Mouse (Mus musculus) adrenal gland, adult 2 months (tissue): ENCODE data around the gene Adsl. TPM values are rescaled to one million over a fixed set of nuclear protein-coding genes. Genes with fewer than 3 reads are reported as not detected.

Source experiments
- DNase-seq: peaks from one replicate; pipeline ENCODE4 v3.0.0; 2021
- polyA plus RNA-seq: library from polyadenylated mRNA; depleted of rRNA; stranded (reverse); fragments of >200 nt; gene quantifications from 2 replicates; pipeline ENCODE4 v1.2.3, GENCODE M21; 2012
- total RNA-seq, 2 experiments: library from RNA; stranded (reverse); gene quantifications; 2 replicates each; pipeline ENCODE4 v1.2.3; 2021

Adsl gene
- total and polyA plus RNA-seq, 3 experiments, result 39.5 to 43.6 (median 42.0) TPM

GRCm38 (mm10) chr15:80939401-80939800, 8.9 kb upstream of the Adsl start:
- DNase-seq, result no peak

GRCm38 (mm10) chr15:80941468-80942040, 6.7 kb upstream of the Adsl start:
- DNase-seq, result no peak

DNA sequence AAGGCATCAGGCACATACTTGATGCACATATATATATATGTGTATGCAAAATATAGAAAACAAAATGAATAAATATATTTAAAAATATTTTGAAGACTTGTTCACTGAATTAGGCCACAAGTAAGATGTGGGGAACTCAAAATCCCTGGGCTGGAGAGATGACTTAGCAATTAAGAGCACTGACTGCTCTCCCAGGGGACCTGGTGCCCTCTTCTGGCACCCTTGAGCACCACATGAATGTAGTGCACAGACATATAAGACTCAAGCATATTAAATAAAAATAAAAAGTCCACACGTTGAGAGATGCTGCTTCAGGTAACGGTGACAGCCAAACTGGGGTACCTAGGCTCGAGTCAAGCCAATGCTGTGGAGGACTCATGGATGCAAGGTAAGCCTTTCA, 2.4 kb upstream of the Adsl start:
- peak; percentile 38 for DNase-seq

- no peak for DNase-seq
Observed at GRCm38 (mm10) chr15:80949431-80949830, 1.1 kb downstream of the Adsl start.

GRCm38 (mm10) chr15:80950055-80950454, 1.8 kb downstream of the Adsl start:
- DNase-seq, result no peak

DNA sequence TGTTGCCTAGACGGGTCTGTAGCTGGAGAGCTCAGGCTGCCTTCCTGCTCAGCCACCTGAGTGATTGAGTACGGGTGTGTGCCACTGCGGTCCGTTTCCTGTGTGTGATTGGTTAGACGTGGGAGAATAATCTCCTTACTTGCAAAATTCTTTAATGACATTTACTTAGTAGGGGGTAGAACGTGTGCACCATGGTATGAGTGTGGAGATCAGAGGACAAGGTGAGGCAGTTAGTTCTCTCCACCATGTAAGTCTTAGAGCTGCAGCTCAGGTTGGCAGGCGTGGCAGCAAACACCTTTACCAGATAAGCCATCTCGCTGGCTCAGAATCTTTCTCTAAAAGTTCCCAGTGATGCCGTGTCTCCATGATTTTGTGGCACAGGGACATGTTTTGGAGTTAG, 5.7 kb downstream of the Adsl start:
- DNase-seq, result no peak

DNA sequence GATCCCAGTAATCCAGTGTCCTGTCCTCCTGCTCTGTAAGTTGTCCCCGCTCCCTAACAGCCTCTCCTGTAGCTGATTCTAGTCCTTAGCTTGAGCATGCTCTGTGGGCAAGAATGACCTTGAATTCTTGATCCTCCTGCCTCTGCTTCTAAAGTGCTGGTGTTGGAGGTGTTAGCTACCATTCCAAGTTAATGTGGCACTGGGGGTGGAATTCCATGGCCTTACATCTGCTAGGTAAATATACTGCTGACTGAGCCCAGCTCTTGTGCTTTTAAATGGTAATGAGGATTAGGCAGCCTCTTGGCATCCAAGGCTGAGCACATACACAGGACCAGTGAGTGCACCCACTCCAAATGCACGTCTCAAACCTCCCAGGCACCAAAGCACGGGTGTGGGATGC, 6.6 kb downstream of the Adsl start:
- DNase-seq, result no peak

GRCm38 (mm10) chr15:80955836-80956438, 7.6 kb downstream of the Adsl start:
- DNase-seq, result no peak

GRCm38 (mm10) chr15:80969371-80969770, 21.1 kb downstream of the Adsl start:
- DNase-seq, result no peak

- DNase-seq, result no peak
Observed at GRCm38 (mm10) chr15:80974311-80974710, 26.0 kb downstream of the Adsl start.

DNA sequence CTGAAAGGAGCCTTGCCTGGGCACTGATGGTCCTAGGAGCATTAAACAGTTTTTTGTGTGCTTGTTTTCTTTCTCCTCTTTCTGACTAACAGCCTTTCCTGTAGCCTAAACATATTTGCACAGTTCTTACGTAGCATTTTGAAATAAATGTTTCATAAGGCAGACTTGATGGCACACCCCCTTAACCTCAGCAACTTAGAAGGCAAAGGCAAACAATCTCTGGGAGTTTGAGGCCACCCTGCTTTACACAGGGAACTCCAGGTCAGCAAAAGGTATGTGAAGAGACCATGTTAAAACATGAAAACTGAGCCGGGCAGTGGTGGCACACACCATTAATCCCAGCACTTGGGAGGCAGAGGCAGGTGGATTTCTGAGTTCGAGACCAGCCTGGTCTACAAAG, 27.4 kb downstream of the Adsl start:
- DNase-seq, result no peak

DNA sequence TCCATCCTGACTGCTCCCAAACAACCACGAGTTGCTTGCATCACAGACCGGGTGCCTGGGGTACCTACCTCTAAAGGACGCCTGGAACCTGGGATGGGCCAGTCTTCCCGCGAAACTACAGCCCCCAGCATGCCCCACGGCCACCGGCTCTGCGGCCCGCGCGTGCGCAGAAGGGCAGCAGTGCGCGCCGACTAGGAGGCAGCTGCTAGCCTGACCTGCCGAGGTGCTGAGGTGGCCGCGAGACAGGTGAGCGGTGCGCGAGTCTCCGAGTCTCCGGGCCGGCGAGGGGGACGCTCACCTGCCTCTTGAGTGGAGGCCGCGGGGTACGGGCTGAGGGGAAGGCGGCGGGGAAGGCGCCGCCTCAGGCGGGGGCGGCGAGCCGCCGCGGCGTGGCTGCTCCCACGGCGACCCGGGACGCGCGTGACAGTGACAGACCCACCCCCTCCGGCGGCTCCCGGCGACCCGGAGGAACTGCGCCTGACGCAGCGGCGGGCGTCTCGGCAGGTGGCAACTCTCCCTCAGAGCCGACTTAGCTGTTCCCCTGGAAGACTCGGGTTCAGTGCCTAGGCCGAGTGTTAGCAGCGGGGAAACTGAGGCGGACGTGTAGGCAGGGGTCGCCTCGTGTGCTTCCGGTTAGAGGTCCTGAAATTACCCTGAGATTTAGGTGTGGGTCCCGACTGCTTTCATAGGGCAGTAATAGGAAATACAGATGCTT, 29.5 kb downstream of the Adsl start, which contains the start of gene Sgsm3:
TSS of gene Sgsm3 (plus strand) at position 146 of the 715 bp plus-strand sequence.
- DNase-seq, result peak; percentile 92

DNA sequence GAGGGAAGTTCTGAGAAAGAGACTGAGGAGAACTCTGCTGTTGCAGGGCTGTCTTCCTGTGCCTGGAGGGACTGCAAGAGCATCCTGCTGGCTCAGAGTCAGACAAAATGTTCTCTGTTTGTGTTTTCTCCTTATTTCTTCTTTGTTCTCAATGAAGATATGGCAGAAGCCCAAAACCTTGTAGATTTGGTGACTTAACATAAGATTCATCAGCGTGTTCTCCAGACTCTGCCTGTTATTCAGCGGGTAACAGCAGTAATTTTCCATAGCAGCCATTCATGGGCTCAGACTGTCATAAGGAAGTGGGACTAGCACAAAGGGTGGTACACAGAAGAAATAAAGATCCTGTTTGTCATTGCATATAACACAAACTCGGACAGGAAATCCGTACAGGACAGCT, 31.3 kb downstream of the Adsl start:
- DNase-seq, result no peak

DNA sequence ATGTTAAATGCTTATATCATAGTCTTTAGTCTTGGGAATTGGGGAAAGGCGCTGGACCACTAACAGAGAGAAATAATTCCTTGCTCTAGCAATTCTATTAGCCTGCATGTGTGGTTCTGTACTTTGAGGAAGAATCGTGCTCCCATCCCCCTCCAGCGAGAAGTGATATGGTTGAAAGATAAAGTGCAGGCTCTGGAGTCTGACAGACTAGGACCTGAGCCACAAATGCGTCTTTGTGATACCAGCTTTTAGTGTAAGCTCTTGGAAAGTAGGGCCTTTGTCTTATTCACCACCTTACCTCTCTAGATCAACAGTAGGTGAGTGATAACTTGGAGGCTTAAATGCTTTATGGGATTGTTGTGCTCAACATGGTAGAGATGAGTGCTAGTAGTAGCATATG, 32.9 kb downstream of the Adsl start:
- no peak for DNase-seq

GRCm38 (mm10) chr15:80983264-80983663, 35.0 kb downstream of the Adsl start:
- no peak for DNase-seq

GRCm38 (mm10) chr15:80988331-80988730, 40.0 kb downstream of the Adsl start:
- DNase-seq, result no peak

- DNase-seq, result no peak
Observed at GRCm38 (mm10) chr15:80989712-80990111, 41.4 kb downstream of the Adsl start.

GRCm38 (mm10) chr15:80994959-80995358, 46.7 kb downstream of the Adsl start:
- DNase-seq, result no peak

GRCm38 (mm10) chr15:80996090-80996835, 48.0 kb downstream of the Adsl start:
- no peak for DNase-seq

GRCm38 (mm10) chr15:80997077-80997476, 48.8 kb downstream of the Adsl start:
- no peak for DNase-seq

DNA sequence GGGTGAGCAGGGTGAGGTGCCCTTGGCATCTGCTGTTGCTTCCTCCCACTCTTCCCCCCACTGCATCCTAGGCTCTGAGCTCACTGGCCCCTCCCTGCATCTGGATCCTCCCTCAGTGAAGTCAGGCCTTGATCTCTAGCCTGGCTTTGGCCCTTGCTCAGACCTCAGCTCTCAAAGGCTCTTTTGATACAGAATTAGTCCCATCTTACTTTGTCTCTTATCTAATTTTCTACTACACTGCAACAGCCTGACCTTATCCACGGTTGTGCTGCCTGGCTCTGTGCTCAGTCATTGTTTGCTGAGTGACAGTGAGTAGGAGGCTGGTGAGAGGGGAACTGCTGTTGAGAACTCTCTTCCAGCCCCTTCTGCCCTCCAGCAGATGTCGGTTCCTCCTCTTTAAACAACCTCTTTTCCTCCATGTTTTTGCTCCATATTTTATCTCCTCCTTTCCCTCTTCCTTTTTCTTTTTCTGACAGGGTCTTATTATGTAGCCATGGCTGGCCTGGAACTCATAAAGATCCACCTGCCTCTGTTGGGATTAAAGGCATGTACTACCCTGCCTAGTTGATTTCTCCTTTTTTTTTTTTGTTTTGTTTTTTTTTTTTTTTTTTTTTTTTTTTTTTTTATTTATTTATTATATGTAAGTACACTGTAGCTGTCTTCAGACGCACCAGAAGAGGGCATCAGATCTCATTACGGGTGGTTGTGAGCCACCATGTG, 52.3 kb downstream of the Adsl start:
- no peak for DNase-seq

DNA sequence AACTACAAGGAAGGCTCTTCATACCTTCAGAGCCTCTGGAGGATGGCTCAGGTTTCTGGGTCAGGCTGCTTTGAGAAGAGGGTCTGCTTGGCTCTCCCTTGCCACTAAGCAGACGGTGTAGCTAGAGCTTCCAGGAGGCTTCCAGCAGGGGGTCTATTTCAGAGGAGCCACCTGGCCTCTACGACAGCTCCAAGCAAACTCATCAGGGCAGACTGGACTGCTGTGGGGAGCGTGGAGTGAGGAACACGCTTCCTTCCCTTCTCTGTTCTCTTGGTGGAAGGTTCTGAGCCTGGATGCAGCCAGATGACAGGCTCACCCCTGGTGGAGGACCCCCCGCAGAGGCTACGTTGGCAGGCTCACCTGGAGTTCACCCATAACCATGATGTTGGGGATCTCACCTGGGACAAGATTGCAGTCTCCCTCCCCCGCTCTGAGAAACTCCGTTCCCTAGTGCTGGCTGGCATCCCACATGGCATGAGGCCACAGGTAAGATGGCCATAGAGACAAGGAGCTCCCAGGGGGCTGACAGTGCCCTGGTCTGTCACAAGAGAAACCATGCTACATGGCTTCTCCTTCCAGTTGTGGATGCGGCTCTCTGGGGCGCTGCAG, 57.9 kb downstream of the Adsl start:
- no peak for DNase-seq
